Mouse (Mus musculus): ENCODE data around the gene Bnipl.

Gene Bnipl

DNA sequence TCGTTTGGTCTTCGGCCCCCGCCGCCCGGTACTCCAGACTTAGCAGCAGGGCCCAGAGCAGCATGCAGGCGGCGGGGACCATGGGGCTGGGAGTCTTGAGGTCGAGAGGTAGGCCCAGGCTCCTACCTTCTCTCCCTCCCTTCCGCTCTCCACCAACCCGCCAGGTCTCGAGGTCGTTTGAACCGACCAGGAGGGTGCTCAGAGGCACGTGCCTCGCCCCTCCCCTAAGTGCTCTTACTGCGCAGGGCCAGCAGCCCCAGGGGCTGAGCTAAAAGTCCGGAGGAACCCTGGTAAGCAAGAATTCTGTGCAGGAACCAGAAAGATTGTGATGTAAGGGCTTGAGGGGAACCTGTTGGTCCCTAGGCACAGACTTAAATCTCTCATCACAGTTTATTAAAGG is 10.1 kb downstream of the Bnipl start:
- no peak for DNase-seq (ENCODE audit: inconsistent age in 2 of 2, low spot score in 1 of 2)

DNA sequence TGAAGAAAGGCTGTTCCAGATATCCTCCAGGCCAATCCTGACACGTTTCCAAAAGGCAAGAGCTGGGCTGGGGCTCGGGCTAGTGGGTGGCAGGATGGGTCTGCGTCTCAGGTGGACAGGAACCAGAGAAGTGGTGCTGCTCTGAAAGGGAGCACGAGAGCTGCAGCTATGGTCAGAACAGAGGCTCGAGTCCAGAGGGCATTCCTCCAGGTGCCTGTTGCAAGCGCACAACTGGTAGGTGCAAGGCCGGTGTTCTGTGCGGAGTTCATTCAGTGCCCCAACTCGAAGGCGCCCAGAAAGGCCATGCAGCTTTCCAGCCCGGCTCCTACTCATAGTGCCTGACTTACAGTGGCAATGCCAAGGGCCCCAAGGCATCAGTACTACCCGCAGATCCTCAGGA is 11.0 kb downstream of the Bnipl start:
- no peak for DNase-seq (ENCODE audit: inconsistent age in 2 of 2, low spot score in 1 of 2)

DNA sequence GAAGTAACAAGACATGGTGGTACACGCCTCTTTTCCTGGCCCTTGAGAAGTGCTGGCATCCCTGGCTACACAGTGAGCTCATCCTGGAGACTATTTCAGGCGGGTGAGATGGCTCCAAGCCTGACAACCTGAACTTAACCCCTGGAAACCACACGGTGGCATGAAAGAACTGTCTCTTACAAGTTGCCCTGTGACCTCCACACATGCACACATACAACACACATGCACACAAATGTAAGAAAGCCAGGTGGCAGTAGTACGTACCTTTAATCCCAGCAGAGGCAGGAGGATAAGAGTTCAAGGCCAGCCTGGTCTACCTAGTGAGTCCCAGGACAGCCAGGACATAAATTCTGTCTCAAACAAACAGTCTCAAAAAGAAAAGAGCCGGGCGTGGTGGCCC is 12.0 kb downstream of the Bnipl start:
- DNase-seq (ENCODE audit: inconsistent age in 2 of 2, low spot score in 1 of 2), result peak in 1 of 2 experiments; percentile 28

DNA sequence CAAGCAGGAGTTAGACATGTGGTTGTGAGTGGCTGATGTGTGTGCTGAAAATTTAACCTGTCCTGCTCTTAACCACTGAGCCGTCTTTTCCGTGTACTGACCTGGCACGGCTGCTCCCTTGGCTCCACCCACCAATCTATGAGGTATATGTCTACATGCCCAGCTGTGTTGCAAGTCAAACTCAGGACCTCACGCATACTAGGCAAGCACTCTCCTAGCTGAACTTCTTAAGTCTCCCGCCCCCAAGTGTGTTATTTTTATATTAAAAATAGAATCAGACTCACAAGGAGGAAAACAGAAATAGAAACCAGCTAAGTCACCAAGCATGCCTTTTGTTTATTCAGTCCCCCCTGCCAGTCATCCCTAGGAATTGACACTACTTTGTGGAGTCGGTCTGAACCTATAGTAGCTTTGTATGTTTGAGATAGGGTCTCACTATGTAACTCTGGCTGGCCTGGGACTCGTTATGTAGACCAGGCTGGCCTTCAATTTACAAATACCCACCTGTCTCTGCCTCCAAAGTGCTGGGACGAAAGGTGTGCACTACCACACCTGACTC is 13.4 kb downstream of the Bnipl start:
- peak in 1 of 2 experiments; percentile 32 for DNase-seq (ENCODE audit: inconsistent age in 2 of 2, low spot score in 1 of 2)

- peak in 1 of 2 experiments; percentile 32 for DNase-seq (ENCODE audit: inconsistent age in 2 of 2, low spot score in 1 of 2)
Observed at GRCm38 (mm10) chr3:95235386-95236301, 15.3 kb downstream of the Bnipl start.

DNA sequence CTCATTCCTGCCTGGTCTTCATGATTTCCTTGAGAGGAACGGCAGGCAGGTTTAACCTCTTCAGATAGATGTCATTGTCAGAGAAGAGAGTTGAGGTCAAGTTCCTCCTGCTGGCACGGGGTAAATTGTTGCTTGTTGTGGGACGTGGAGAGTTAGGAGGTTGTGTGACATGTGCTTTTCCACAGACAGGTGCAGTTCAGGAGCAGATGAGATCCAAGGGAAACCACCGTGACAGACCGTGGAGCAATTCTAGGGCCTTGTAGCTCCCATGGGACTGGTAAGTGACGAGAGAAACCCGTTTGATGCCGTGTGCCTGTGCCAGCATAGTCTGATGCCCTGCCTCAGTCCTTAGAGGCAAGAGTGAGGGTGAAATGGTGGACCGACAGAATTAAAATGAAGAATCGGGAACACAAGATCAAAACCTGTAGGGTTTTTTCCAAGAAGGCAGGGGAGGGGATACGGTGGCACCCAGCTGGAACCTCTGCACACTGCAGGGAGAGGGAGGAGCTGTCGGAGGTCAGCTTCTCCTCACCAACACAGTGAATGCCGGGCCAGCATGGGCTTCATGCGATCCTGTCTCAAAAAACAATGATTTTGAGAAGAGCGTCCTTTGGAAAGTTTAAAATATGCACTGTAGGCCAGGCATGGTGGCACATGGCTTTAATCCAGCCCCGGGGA is 17.6 kb downstream of the Bnipl start:
- peak in 1 of 2 experiments; percentile 60 for DNase-seq (ENCODE audit: inconsistent age in 2 of 2, low spot score in 1 of 2)

- DNase-seq (ENCODE audit: inconsistent age in 2 of 2, low spot score in 1 of 2), result peak; percentile 87 to 91
Observed at GRCm38 (mm10) chr3:95232771-95233170, 18.2 kb downstream of the Bnipl start.

- peak in 1 of 2 experiments; percentile 75 for DNase-seq (ENCODE audit: inconsistent age in 2 of 2, low spot score in 1 of 2)
Observed at GRCm38 (mm10) chr3:95231298-95232221, 19.4 kb downstream of the Bnipl start, which contains the start of gene Mllt11. Gene Mllt11, minus strand, starts transcription at chr3:95232171.

GRCm38 (mm10) chr3:95230495-95231297 is 20.3 kb downstream of the Bnipl start:
- DNase-seq (ENCODE audit: inconsistent age in 2 of 2, low spot score in 1 of 2), result peak; percentile 45 to 75

DNA sequence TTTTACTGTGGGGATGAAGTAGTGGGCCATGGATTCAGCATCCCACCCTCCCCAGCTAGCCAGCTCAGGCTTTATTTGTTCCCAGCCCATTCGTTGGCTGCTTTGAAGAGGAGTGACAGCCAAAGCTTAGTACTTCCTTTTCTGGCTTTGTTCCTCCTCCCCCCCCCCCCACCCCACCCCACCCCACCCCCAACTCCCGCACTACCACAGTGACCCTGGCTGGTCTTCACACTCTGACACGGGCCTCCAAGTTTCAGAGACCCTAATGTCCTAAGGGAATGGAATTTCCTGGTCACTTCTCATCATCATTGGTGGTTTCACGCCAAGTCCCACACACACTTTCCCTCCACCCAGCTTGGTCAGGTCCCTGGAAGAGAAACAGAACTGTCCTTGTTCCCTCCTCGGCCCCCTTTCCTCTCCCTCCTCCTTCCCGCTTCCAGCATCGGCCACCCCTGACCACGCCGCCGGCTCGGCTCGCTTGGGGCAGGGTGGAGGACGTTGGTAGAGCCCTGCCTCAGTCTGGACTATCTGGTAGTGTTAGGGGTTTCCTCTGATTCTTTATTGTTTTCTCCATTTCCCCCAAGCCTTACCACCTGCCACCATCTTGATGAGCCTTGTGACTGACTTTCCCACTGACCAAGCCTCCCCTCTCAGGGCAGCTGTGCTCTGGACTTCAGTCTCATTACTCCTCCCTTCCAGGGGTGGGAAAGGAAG is 21.1 kb downstream of the Bnipl start:
- peak; percentile 69 to 86 for DNase-seq (ENCODE audit: inconsistent age in 2 of 2, low spot score in 1 of 2)

DNA sequence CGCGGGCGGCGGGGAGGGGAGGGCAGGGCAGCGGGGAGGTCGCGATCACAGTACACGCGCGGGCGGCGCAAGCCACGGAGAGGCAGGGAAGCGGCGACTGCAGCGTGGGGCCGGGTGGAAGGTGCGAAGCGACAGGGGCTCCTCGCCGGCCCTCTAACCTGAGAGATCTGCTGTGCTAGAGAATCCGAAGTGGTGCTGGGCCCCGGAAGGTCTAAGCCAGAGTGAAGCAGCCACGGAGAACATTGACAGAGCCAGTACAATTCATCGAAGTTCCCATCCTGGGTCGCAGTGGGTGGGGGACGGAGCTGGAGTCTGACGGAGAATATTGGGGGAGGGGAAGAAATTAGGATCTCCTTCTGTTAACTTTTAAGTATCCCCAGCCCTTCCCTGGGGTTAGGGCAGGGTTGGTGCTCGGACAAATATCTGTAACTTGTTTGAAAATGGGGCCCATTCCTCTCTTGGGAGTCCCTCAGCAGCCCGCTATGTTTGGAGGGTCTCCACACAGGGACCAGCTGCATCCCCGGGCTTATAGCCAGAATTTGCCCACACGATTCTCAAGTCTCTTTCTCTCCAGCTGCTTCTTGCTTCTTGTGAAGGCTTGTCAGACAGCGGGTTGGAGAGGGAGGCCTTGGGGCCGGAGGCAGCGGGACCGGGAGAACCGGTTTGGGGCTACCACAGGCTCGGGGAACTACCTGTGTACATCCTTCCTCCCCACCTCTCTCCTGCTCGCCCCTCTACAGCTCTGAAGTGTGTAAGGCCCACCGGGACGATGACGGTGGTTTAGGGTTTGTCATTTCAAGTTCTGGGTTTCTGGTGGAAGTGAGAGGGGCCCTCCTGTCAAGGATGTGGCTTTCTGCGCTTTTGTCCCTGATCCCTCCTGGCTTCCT is 21.9 kb downstream of the Bnipl start:
- peak; percentile 51 to 84 for DNase-seq (ENCODE audit: inconsistent age in 2 of 2, low spot score in 1 of 2)

DNA sequence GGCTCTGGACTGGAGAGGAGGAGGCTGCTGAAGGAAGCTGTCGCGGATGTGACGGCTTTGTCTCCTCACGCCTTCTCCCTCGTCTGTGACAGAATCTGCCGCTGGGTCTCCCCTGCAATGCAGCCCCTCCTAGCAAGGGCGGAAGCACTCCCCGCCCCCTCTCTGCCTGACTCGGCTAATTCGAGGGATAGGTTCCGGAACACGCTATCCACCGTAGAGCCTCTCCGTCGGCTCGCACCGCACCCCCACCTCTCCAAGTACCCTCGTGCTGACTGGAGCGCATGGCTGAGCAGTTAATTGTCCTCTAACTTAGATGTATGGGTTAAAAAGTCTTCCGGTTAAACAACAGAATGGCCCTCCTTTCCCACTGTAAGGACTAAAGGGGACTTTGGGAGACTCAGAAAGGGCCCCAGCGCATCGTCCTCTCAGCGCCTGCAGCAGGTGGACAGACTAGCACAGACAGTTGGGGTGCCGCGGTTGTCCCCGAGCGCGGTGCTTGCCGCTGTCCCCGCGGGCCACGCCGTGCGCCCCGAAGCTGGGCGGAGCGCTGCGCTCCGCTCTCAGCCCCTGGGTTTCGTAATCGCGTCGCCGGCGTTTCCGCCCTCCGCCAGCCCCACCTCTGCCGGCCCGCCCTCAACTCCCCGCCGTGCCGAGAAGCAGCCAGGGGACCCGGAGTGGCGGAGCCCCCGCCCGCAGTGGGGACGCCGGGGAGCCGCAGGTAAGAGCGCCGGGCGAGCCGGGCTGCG is 22.7 kb downstream of the Bnipl start, which contains the start of gene Cdc42se1:
Cdc42se1 (plus strand) TSS at position 585 of the 746 bp plus-strand sequence.
- DNase-seq (ENCODE audit: inconsistent age in 2 of 2, low spot score in 1 of 2), result peak; percentile 93 to 96

DNA sequence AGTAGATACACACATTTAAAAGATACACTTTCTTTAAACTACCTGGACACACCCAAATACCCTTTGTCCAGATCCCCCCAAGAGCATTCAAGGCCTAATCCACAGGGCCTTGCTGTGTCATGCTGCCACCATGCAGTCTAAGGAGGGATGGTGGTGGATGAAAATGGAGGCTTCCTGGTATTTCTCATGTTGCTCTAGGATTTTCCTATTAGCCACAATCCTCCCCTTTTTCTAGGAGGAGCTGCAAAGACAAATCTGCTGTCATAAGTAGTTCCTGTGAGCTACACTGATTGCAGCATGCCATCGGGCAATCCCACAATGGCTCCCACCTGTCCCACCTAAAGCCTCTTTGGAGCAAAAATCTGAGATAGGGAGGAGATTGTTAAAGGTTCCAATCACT is 23.8 kb downstream of the Bnipl start:
- peak in 1 of 2 experiments; percentile 38 for DNase-seq (ENCODE audit: inconsistent age in 2 of 2, low spot score in 1 of 2)

- DNase-seq (ENCODE audit: inconsistent age in 2 of 2, low spot score in 1 of 2), result peak; percentile 57 to 81
Observed at GRCm38 (mm10) chr3:95224295-95224694, 26.7 kb downstream of the Bnipl start.

DNA sequence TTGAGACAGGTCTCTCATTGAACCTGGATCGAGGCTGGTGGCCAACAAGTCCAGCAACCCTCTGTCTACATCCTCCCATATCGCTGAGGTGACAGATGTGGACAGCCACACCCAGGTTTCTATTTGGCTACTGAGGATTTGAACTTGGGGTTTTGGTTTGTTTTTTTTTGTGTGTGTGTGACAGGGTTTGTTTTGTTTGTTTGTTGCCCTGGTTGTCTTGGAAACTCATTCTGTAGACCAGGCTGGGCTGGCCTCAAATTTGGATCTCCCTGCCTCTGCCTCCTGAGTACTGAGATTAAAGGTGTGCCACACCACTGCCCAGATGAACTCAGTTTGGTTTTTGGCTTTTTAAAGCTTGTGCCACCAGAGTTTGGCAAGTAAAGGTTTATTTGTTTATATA is 28.0 kb downstream of the Bnipl start:
- DNase-seq (ENCODE audit: inconsistent age in 2 of 2, low spot score in 1 of 2), result no peak

GRCm38 (mm10) chr3:95218466-95219137 is 32.4 kb downstream of the Bnipl start:
- DNase-seq (ENCODE audit: inconsistent age in 2 of 2, low spot score in 1 of 2), result peak in 1 of 2 experiments; percentile 55

Data from adrenal gland, adult (tissue).